Mouse (Mus musculus) embryonic fibroblast, embryonic 13.5 days (primary cell): Measurements from ENCODE around the gene Apmap.

Experiments
- CTCF ChIP-seq: IDR thresholded peaks from 2 replicates; pipeline ENCODE4 v1.5.1; 2011; ENCODE audit warnings: mild to moderate bottlenecking, control low read depth, low read length, moderate library complexity, borderline replicate concordance; ENCODE audit not compliant: insufficient read depth
- POLR2A ChIP-seq: IDR thresholded peaks from 2 replicates; pipeline ENCODE4 v1.6.1; 2011; ENCODE audit warnings: low read depth, mild to moderate bottlenecking, control low read depth, low read length, moderate library complexity

- TF ChIP-seq POLR2A: no peak
- no peak for TF ChIP-seq CTCF
These were observed 12.8 kb downstream of the Apmap start for GRCm38 (mm10) chr2:150595411-150596190.
